Mouse (Mus musculus): Measurements from ENCODE around the gene St6galnac6. TPM values are rescaled to one million over a fixed set of nuclear protein-coding genes. Genes with fewer than 3 reads are reported as not detected.
A peak's percentile ranks its signal among the peaks of the same experiment; 100 is the strongest.

St6galnac6 gene
- polyA plus RNA-seq, 1 experiment from 2014 or later = 7.5 TPM

DNA sequence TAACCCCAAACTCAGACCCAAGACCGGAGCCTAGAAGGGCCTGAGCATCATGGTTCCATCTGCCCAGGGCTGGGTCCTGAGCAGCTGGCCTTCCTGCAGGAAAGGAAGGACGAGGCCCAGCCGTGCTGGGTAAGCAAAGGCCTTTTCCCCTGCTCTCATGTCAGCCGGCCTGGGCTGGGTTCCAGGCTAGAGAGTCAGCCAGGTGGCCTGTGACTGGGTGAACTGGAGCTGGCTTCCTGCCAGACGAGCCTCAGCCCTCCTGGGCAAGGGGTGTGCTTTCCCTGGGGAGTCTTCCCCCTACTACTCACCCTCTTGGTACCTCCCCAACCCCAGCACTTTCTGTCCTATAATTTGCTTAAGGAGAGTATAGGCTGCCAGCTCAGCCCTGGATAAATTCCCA, 31.4 kb upstream of the St6galnac6 start:
- Histone ChIP-seq H3K9ac (ENCODE audit: low read length) (no peak overlapping the region), H3K9me3 (ENCODE audit: control insufficient read depth, low read length) (no peaks in the 10 kb centered on the region), H3K4me3 (ENCODE audit: low read depth, low read length) (no peak overlapping the region), H3K27me3 (ENCODE audit: control insufficient read depth, insufficient read depth, low read length) (no peaks in the 10 kb centered on the region), H3K4me1 (ENCODE audit: control insufficient read depth, insufficient read depth, low read length) (peaks cover 8% of the 10 kb centered on the region), H3K4me2 (ENCODE audit: low read depth, severe bottlenecking) (no peak overlapping the region), H3K27ac (replicated peaks; ENCODE audit: low read depth, low read length) (no peak overlapping the region), H3K36me3 (ENCODE audit: control insufficient read depth, insufficient read depth, low read length) (peaks cover 9% of the 10 kb centered on the region; the same call in 1 of the 2 replicates)
- ATAC-seq (ENCODE audit: insufficient number of reproducible peaks, low FRiP score, low TSS enrichment, low read depth) (no peak), DNase-seq (ENCODE audit: low spot score) (no peak)
- WGBS = 81% methylated on average over 5 of the region's 5 CpGs

- DNase-seq (ENCODE audit: low spot score) (no peak), ATAC-seq (ENCODE audit: insufficient number of reproducible peaks, low FRiP score, low TSS enrichment, low read depth) (no peak)
- Histone ChIP-seq H3K9ac (ENCODE audit: low read length) (no peak overlapping the region), H3K36me3 (ENCODE audit: control insufficient read depth, insufficient read depth, low read length) (peaks cover 11% of the 10 kb centered on the region; the same call in 1 of the 2 replicates), H3K9me3 (ENCODE audit: control insufficient read depth, low read length) (no peaks in the 10 kb centered on the region), H3K4me1 (ENCODE audit: control insufficient read depth, insufficient read depth, low read length) (peaks cover 8% of the 10 kb centered on the region), H3K27me3 (ENCODE audit: control insufficient read depth, insufficient read depth, low read length) (no peaks in the 10 kb centered on the region), H3K4me2 (ENCODE audit: low read depth, severe bottlenecking) (no peak overlapping the region), H3K27ac (replicated peaks; ENCODE audit: low read depth, low read length) (no peak overlapping the region), H3K4me3 (ENCODE audit: low read depth, low read length) (no peak overlapping the region)
- WGBS = 92% methylated on average over 3 of the region's 3 CpGs
Measured at GRCm38 (mm10) chr2:32568941-32569340, 30.6 kb upstream of the St6galnac6 start.

DNA sequence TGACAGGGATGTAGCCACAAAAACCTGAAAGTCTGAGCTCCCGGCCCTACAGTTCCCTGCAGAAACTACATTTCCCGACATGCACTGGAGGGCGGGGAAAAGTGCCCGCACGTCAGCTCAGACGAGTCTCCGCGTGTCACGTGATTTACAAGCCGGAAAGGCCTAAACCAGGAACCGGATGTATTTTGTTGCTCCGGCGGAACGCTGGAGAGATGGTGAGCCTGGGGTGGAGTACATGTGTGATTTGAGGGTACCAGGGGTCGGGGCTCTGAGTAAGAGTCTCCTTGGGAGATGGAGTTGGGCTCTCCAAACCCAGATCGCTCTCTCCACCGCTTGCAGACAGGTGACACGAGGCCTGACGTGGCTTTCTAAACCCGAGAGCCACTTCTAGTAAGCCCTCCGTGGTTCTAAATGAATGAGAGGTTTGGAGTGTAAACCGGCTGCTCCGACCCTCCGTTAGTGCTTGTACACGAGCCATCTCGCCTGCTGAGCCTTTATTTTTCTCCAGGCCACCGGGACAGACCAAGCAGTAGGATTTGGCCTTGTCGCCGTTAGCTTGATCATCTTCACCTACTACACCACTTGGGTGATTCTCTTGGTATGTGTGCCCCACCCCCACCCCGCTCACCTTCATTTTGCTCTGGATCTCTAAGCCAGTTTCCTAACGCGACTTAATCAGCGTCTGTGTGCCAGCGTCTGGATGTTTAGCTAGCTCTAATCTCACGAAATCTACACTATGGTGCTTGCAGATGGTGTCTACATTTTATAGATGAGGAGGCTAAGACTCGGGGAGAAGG, 28.6 kb upstream of the St6galnac6 start, which contains the start of gene Dpm2:
Gene Dpm2 (plus strand): TSS at position 161 of the 797 bp plus-strand sequence.
- H3K36me3 ChIP-seq (ENCODE audit: control insufficient read depth, insufficient read depth, low read length) = peaks cover 5% of the 10 kb centered on the region; the same call in 1 of the 2 replicates
- H3K4me1 ChIP-seq (ENCODE audit: control insufficient read depth, insufficient read depth, low read length) = peaks cover 8% of the 10 kb centered on the region
- H3K9ac ChIP-seq (ENCODE audit: low read length) = peak within 1 kb of the TSS; percentile 49
- 1% methylated on average over 36 of the region's 36 CpGs for WGBS
- H3K9me3 ChIP-seq (ENCODE audit: control insufficient read depth, low read length) = no peaks in the 10 kb centered on the region
- peak; percentile 91 for DNase-seq (ENCODE audit: low spot score)
- peak; percentile 66 for ATAC-seq (ENCODE audit: insufficient number of reproducible peaks, low FRiP score, low TSS enrichment, low read depth)
- H3K27ac ChIP-seq (replicated peaks; ENCODE audit: low read depth, low read length) = no peak within 1 kb of the TSS
- peak within 1 kb of the TSS; percentile 54 for H3K4me3 ChIP-seq (ENCODE audit: low read depth, low read length)
- no peaks in the 10 kb centered on the region for H3K27me3 ChIP-seq (ENCODE audit: control insufficient read depth, insufficient read depth, low read length)
- H3K4me2 ChIP-seq (ENCODE audit: low read depth, severe bottlenecking) = peak within 1 kb of the TSS; percentile 63

- ATAC-seq (ENCODE audit: insufficient number of reproducible peaks, low FRiP score, low TSS enrichment, low read depth) (no peak), DNase-seq (ENCODE audit: low spot score) (no peak)
- no peak overlapping the region for H3K27ac ChIP-seq (replicated peaks; ENCODE audit: low read depth, low read length)
- no peaks in the 10 kb centered on the region for H3K27me3 ChIP-seq (ENCODE audit: control insufficient read depth, insufficient read depth, low read length)
- peaks cover 8% of the 10 kb centered on the region for H3K4me1 ChIP-seq (ENCODE audit: control insufficient read depth, insufficient read depth, low read length)
- H3K4me3 ChIP-seq (ENCODE audit: low read depth, low read length) = no peak overlapping the region
- WGBS = 93% methylated on average over 11 of the region's 11 CpGs
- H3K4me2 ChIP-seq (ENCODE audit: low read depth, severe bottlenecking) = no peak overlapping the region
- no peak overlapping the region for H3K9ac ChIP-seq (ENCODE audit: low read length)
- peaks cover 5% of the 10 kb centered on the region; the same call in 1 of the 2 replicates for H3K36me3 ChIP-seq (ENCODE audit: control insufficient read depth, insufficient read depth, low read length)
- H3K9me3 ChIP-seq (ENCODE audit: control insufficient read depth, low read length) = no peaks in the 10 kb centered on the region
Measured at GRCm38 (mm10) chr2:32572196-32572595, 27.3 kb upstream of the St6galnac6 start.

DNA sequence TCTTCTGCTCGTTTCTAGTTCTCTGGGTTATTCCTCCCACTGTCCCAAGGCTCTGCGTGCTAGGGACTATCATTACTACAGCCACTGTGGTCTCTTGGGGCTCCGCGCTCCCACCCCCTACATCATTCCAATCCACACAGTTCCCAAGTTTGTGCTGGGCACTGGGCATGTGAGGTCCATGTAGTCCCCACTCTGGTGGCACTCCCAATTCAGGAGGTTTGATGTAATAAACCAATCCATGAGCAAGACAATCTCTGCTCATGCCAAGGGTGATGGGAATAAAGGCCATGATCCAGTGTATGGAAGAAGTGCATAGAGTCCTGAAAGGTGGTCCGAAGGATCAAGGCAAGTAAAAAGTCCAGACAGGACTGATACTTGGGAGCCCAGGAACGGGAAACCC, 25.0 kb upstream of the St6galnac6 start, which contains the start of gene Pip5kl1:
Gene Pip5kl1 (plus strand): TSS at position 301 of the 400 bp plus-strand sequence.
- peak within 1 kb of the TSS; percentile 52 for H3K4me3 ChIP-seq (ENCODE audit: low read depth, low read length)
- 78% methylated on average over 6 of the region's 6 CpGs for WGBS
- peak within 1 kb of the TSS; percentile 58 for H3K9ac ChIP-seq (ENCODE audit: low read length)
- DNase-seq (ENCODE audit: low spot score) (no peak), ATAC-seq (ENCODE audit: insufficient number of reproducible peaks, low FRiP score, low TSS enrichment, low read depth) (no peak)
- H3K9me3 ChIP-seq (ENCODE audit: control insufficient read depth, low read length) = no peaks in the 10 kb centered on the region
- peaks cover 14% of the 10 kb centered on the region for H3K27me3 ChIP-seq (ENCODE audit: control insufficient read depth, insufficient read depth, low read length)
- no peak within 1 kb of the TSS for H3K27ac ChIP-seq (replicated peaks; ENCODE audit: low read depth, low read length)
- peak within 1 kb of the TSS; percentile 81 for H3K4me2 ChIP-seq (ENCODE audit: low read depth, severe bottlenecking)
- peaks cover 8% of the 10 kb centered on the region for H3K4me1 ChIP-seq (ENCODE audit: control insufficient read depth, insufficient read depth, low read length)
- H3K36me3 ChIP-seq (ENCODE audit: control insufficient read depth, insufficient read depth, low read length) = peaks cover 2% of the 10 kb centered on the region; the same call in 1 of the 2 replicates

- peaks cover 8% of the 10 kb centered on the region for H3K4me1 ChIP-seq (ENCODE audit: control insufficient read depth, insufficient read depth, low read length)
- H3K36me3 ChIP-seq (ENCODE audit: control insufficient read depth, insufficient read depth, low read length) = peaks cover 2% of the 10 kb centered on the region; the same call in 1 of the 2 replicates
- DNase-seq (ENCODE audit: low spot score) = peak; percentile 76
- peak overlapping the region; percentile 52 for H3K4me3 ChIP-seq (ENCODE audit: low read depth, low read length)
- peaks cover 14% of the 10 kb centered on the region for H3K27me3 ChIP-seq (ENCODE audit: control insufficient read depth, insufficient read depth, low read length)
- peak overlapping the region; percentile 58 for H3K9ac ChIP-seq (ENCODE audit: low read length)
- no peak overlapping the region for H3K27ac ChIP-seq (replicated peaks; ENCODE audit: low read depth, low read length)
- no peak for ATAC-seq (ENCODE audit: insufficient number of reproducible peaks, low FRiP score, low TSS enrichment, low read depth)
- peak overlapping the region; percentile 81 for H3K4me2 ChIP-seq (ENCODE audit: low read depth, severe bottlenecking)
- H3K9me3 ChIP-seq (ENCODE audit: control insufficient read depth, low read length) = no peaks in the 10 kb centered on the region
- WGBS = 1% methylated on average over 26 of the region's 26 CpGs
Measured at GRCm38 (mm10) chr2:32574901-32575585, 24.5 kb upstream of the St6galnac6 start.

- DNase-seq (ENCODE audit: low spot score) = peak; percentile 78
- Histone ChIP-seq H3K4me2 (ENCODE audit: low read depth, severe bottlenecking) (peak within 1 kb of the TSS; percentile 81), H3K9me3 (ENCODE audit: control insufficient read depth, low read length) (no peaks in the 10 kb centered on the region), H3K27ac (replicated peaks; ENCODE audit: low read depth, low read length) (no peak within 1 kb of the TSS), H3K27me3 (ENCODE audit: control insufficient read depth, insufficient read depth, low read length) (peaks cover 14% of the 10 kb centered on the region), H3K36me3 (ENCODE audit: control insufficient read depth, insufficient read depth, low read length) (peaks cover 2% of the 10 kb centered on the region; the same call in 1 of the 2 replicates), H3K9ac (ENCODE audit: low read length) (peak within 1 kb of the TSS; percentile 58), H3K4me3 (ENCODE audit: low read depth, low read length) (peak within 1 kb of the TSS; percentile 52), H3K4me1 (ENCODE audit: control insufficient read depth, insufficient read depth, low read length) (peaks cover 8% of the 10 kb centered on the region)
- ATAC-seq (ENCODE audit: insufficient number of reproducible peaks, low FRiP score, low TSS enrichment, low read depth) = peak; percentile 36; the same call in 1 of the 2 replicates
- 8% methylated on average over 28 of the region's 28 CpGs for WGBS
Measured at GRCm38 (mm10) chr2:32575586-32576160, 23.8 kb upstream of the St6galnac6 start, which contains the start of gene 9430097D07Rik. TSS of gene 9430097D07Rik (minus strand) at chr2:32575684.

DNA sequence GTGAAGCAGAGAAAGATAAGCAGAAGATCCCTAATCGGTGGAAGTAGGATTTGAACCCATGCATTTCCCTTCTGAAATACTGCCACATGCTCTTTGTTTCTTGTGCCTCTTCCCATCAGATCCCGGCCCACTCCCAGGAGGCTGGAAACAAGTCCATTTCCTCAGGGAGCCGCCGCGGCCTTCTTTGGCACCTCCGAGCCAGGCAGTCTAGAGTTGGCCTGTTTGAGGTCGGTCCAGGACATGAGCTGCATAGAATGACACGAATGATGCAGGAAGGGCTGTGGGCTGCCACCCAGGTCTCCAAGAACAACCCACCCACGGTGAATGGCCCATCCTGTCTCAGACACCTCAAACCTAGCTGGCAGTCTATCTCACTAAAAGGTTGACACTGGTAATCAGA, 23.0 kb upstream of the St6galnac6 start:
- Histone ChIP-seq H3K4me3 (ENCODE audit: low read depth, low read length) (no peak overlapping the region), H3K27me3 (ENCODE audit: control insufficient read depth, insufficient read depth, low read length) (peaks cover 14% of the 10 kb centered on the region), H3K4me1 (ENCODE audit: control insufficient read depth, insufficient read depth, low read length) (peaks cover 5% of the 10 kb centered on the region), H3K9me3 (ENCODE audit: control insufficient read depth, low read length) (no peaks in the 10 kb centered on the region), H3K36me3 (ENCODE audit: control insufficient read depth, insufficient read depth, low read length) (peaks cover 2% of the 10 kb centered on the region; the same call in 1 of the 2 replicates), H3K4me2 (ENCODE audit: low read depth, severe bottlenecking) (no peak overlapping the region), H3K9ac (ENCODE audit: low read length) (no peak overlapping the region), H3K27ac (replicated peaks; ENCODE audit: low read depth, low read length) (no peak overlapping the region)
- 93% methylated on average over 9 of the region's 9 CpGs for WGBS
- ATAC-seq (ENCODE audit: insufficient number of reproducible peaks, low FRiP score, low TSS enrichment, low read depth) = no peak
- DNase-seq (ENCODE audit: low spot score) = no peak
